9 mouse cellular contexts compared by ENCODE assay signal in genomic region chr5:110979011-110979860, GRCm38 (mm10).
DNase-seq lines count a peak whose midpoint lies in the region; ATAC-seq and TF ChIP-seq lines count a peak whose summit lies in the region.
"Had no signal": no experiment of that assay in that cellular context is flagged by ENCODE, and none has a peak within 500 bp of the region (broad histone marks: within the 10 kb centered on the region; RNA-seq: fewer than 3 reads in every experiment).

No protein-coding gene starts in this region.

- TF ChIP-seq CTCF in layer of hippocampus, adult 2 months (conservative IDR thresholded peaks at IDR 0.05), result no peak

- H3K9me3 ChIP-seq in hindbrain, embryonic 15.5 days, result no peaks in the 10 kb centered on the region
- H3K9me3 ChIP-seq in limb, embryonic 14.5 days (ENCODE audit: control insufficient read depth, low read length), result no peaks in the 10 kb centered on the region
- no peaks in the 10 kb centered on the region for H3K9me3 ChIP-seq in midbrain, embryonic 14.5 days (ENCODE audit: control insufficient read depth, low read length)

- peak overlapping the region; percentile 66 for H3K4me3 ChIP-seq in layer of hippocampus, adult 2 months
- H3K4me3 ChIP-seq in hindbrain, embryonic 15.5 days, result peak overlapping the region; percentile 77
- peak overlapping the region; percentile 79 for H3K4me3 ChIP-seq in limb, embryonic 14.5 days (replicated peaks; ENCODE audit: low read length)
- peak overlapping the region; percentile 72 for H3K4me3 ChIP-seq in midbrain, embryonic 14.5 days (replicated peaks; ENCODE audit: low read depth, low read length)

- H3K4me1 ChIP-seq in hindbrain, embryonic 15.5 days (replicated peaks), result peaks cover 41% of the 10 kb centered on the region
- peaks cover 16% of the 10 kb centered on the region for H3K4me1 ChIP-seq in limb, embryonic 14.5 days (ENCODE audit: control insufficient read depth, insufficient read depth, low read length)
- H3K4me1 ChIP-seq in midbrain, embryonic 14.5 days (ENCODE audit: control insufficient read depth, insufficient read depth, low read length), result peaks cover 27% of the 10 kb centered on the region

- no peaks in the 10 kb centered on the region for H3K27me3 ChIP-seq in hindbrain, embryonic 15.5 days
- H3K27me3 ChIP-seq in limb, embryonic 14.5 days (ENCODE audit: control insufficient read depth, insufficient read depth, low read length), result no peaks in the 10 kb centered on the region
- H3K27me3 ChIP-seq in midbrain, embryonic 14.5 days (ENCODE audit: control insufficient read depth, insufficient read depth, low read length), result no peaks in the 10 kb centered on the region
- no peaks in the 10 kb centered on the region for H3K27me3 ChIP-seq in splenic B cell, adult 2 months (ENCODE audit: control insufficient read depth, insufficient read depth, low read length, poor library complexity, severe bottlenecking)

- peaks cover 5% of the 10 kb centered on the region; the same call in 1 of the 2 replicates for H3K36me3 ChIP-seq in hindbrain, embryonic 15.5 days
- H3K36me3 ChIP-seq in limb, embryonic 14.5 days (ENCODE audit: control insufficient read depth, insufficient read depth, low read length), result no peaks in the 10 kb centered on the region
- no peaks in the 10 kb centered on the region for H3K36me3 ChIP-seq in midbrain, embryonic 14.5 days (ENCODE audit: control insufficient read depth, insufficient read depth, low read length)
- H3K36me3 ChIP-seq in splenic B cell, adult 2 months (ENCODE audit: control insufficient read depth, insufficient read depth, low read length, poor library complexity, severe bottlenecking), result no peaks in the 10 kb centered on the region
- H3K36me3 ChIP-seq: G1E had no signal

- H3K27ac ChIP-seq in layer of hippocampus, adult 2 months, result peak overlapping the region; percentile 84
- peak overlapping the region; percentile 90 for H3K27ac ChIP-seq in hindbrain, embryonic 15.5 days (replicated peaks)
- peak overlapping the region; percentile 93 for H3K27ac ChIP-seq in limb, embryonic 14.5 days (replicated peaks; ENCODE audit: low read depth, low read length)
- peak overlapping the region; percentile 88 for H3K27ac ChIP-seq in midbrain, embryonic 14.5 days (replicated peaks; ENCODE audit: low read depth, low read length)

- WGBS in hindbrain, embryonic 15.5 days, result under 1% methylated on average over 91 of the region's 104 CpGs
- under 1% methylated on average over 45 of the region's 104 CpGs for WGBS in limb, embryonic 14.5 days
- under 1% methylated on average over 100 of the region's 104 CpGs for WGBS in midbrain, embryonic 14.5 days

- ATAC-seq in hindbrain, embryonic 15.5 days (ENCODE audit: low FRiP score, low read depth), result peak; percentile 44; the same call in 1 of the 2 replicates
- peak; percentile 14 for ATAC-seq in limb, embryonic 14.5 days (ENCODE audit: low FRiP score, low read depth)
- ATAC-seq in midbrain, embryonic 14.5 days (ENCODE audit: low FRiP score, low TSS enrichment), result peak; percentile 64; the same call in 1 of the 2 replicates

- H3K9ac ChIP-seq in hindbrain, embryonic 15.5 days, result peak overlapping the region; percentile 67
- peak overlapping the region; percentile 83 for H3K9ac ChIP-seq in limb, embryonic 14.5 days (ENCODE audit: low read depth, low read length, severe bottlenecking)
- peak overlapping the region; percentile 80 for H3K9ac ChIP-seq in midbrain, embryonic 14.5 days (replicated peaks; ENCODE audit: low read length)

- H3K4me2 ChIP-seq in hindbrain, embryonic 15.5 days, result peak overlapping the region; percentile 78
- peak overlapping the region; percentile 91 for H3K4me2 ChIP-seq in limb, embryonic 14.5 days (replicated peaks; ENCODE audit: low read depth, low read length, severe bottlenecking)
- peak overlapping the region; percentile 92 for H3K4me2 ChIP-seq in midbrain, embryonic 14.5 days (ENCODE audit: low read length)

- DNase-seq in layer of hippocampus, adult 2 months (ENCODE audit: low spot score in 2 of 2), result peak; percentile 4 to 19
- DNase-seq in layer of hippocampus, adult 11-12 months (ENCODE audit: low spot score), result no peak
- DNase-seq in cerebellum, adult 9-10 months, result peak; percentile 27
- peak; percentile 48 for DNase-seq in gastrocnemius, adult 18-20 months (ENCODE audit: low spot score)
- no peak for DNase-seq in limb, embryonic 14.5 days (ENCODE audit: low spot score)
- DNase-seq in midbrain, embryonic 14.5 days, result peak; percentile 81
- peak; percentile 51 for DNase-seq in splenic B cell, adult 2 months (ENCODE audit: low read depth, low spot score)

- no peak for TF ChIP-seq POLR2A in limb, embryonic 14.5 days (IDR thresholded peaks at IDR 0.05; ENCODE audit: borderline replicate concordance, extremely low read depth, insufficient read depth, insufficient read length)

Comparison
In these comparisons a context has a peak if more than half of its experiments do, and no peak if none do; other contexts are left out.
1. DNase-seq: peak in layer of hippocampus, adult 2 months (2 of 2), cerebellum, adult 9-10 months (single experiment), gastrocnemius, adult 18-20 months (single experiment), midbrain, embryonic 14.5 days (single experiment) and splenic B cell, adult 2 months (single experiment); none in layer of hippocampus, adult 11-12 months (single experiment) and limb, embryonic 14.5 days (single experiment).
2. ATAC-seq: peak in every context shown above with its lines; median percentile 64 in midbrain, embryonic 14.5 days; 44 in hindbrain, embryonic 15.5 days; 14 in limb, embryonic 14.5 days.
3. Peak in every context shown above with its lines, with median percentiles within 50 percentile points of each other: H3K27ac ChIP-seq, H3K4me3 ChIP-seq, H3K4me2 ChIP-seq and H3K9ac ChIP-seq.